In the genomic region with DNA sequence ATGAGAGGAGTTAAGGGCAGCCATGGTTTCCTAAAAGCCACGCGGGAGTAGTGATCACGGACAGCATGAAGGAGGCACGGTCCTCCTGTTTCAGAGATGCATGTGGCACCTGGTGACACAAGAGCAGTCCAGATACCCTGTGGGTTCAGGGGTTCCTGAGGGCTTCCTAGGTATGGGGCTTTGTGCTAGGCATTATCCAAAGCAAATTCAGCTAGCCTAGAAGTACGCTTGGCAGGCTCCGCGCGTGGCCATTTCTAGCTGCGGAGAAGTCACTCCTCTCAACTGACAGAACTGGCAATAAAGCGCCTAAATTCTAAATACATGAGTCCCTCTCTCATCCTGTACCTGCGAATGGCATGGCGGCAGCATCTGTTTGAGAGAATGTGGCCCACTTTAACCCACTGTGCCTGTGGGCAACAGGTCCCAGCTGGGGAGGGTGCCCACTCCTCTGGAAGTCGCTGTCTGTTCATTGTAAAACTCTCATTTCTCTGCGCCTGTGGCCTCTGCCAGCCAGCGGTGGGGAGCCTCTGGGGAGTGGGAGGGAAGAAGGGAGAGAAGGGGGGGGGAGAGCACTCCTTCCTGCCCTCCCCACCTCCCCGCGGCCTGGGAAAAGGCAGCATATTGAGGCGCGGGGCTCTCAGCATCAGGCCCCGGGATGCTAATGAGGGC, we compare ENCODE assay signal across 8 mouse cellular contexts. TPM values are rescaled to one million over a fixed set of nuclear protein-coding genes. Genes with fewer than 3 reads are reported as not detected.
DNase-seq lines count a peak whose midpoint lies in the region; ATAC-seq and TF ChIP-seq lines count a peak whose summit lies in the region.

No protein-coding gene starts in this region.

- H3K4me1 ChIP-seq in kidney, embryonic 14.5 days (ENCODE audit: control insufficient read depth, insufficient read depth, low read length), result peaks cover 35% of the 10 kb centered on the region
- H3K4me1 ChIP-seq in bone marrow macrophage, adult 2 months (ENCODE audit: control insufficient read depth, insufficient read depth, low read length), result peaks cover 1% of the 10 kb centered on the region; the same call in 1 of the 2 replicates
- H3K4me1 ChIP-seq in forebrain, postnatal 0 days (ENCODE audit: insufficient read depth), result peaks cover 36% of the 10 kb centered on the region
- peaks cover 94% of the 10 kb centered on the region for H3K4me1 ChIP-seq in midbrain, embryonic 10.5 days

- TF ChIP-seq CTCF in bone marrow macrophage, adult 2 months (IDR thresholded peaks at IDR 0.05; ENCODE audit: low read depth, low read length), result no peak
- TF ChIP-seq CTCF in forebrain, postnatal 0 days (IDR thresholded peaks at IDR 0.05; ENCODE audit: low read depth), result no peak

- peaks cover 54% of the 10 kb centered on the region for H3K27me3 ChIP-seq in kidney, embryonic 14.5 days (ENCODE audit: control insufficient read depth, insufficient read depth, low read length)
- no peaks in the 10 kb centered on the region for H3K27me3 ChIP-seq in forebrain, postnatal 0 days (ENCODE audit: insufficient read depth, low read length)
- H3K27me3 ChIP-seq in midbrain, embryonic 10.5 days (ENCODE audit: low read depth, poor library complexity, severe bottlenecking), result peaks cover 83% of the 10 kb centered on the region

- no peak for DNase-seq in kidney, adult 11 months
- peak; percentile 42 for DNase-seq in forebrain, postnatal 0 days
- DNase-seq in midbrain, embryonic 10.5 days (ENCODE audit: low spot score), result no peak
- DNase-seq in Muller cell, postnatal 12 days (ENCODE audit: inconsistent ontology term), result no peak
- DNase-seq in adrenal gland, postnatal 25 days, result no peak
- DNase-seq in cerebellum, adult 8-10 months, result no peak

- TF ChIP-seq POLR2A in bone marrow macrophage, adult 2 months (IDR thresholded peaks at IDR 0.05; ENCODE audit: borderline replicate concordance, low read depth, low read length), result no peak

- ATAC-seq in kidney, embryonic 14.5 days (ENCODE audit: low FRiP score, low TSS enrichment), result no peak
- no peak; the same call in 1 of the 2 replicates for ATAC-seq in forebrain, postnatal 0 days

- peak overlapping the region; percentile 46 for H3K4me3 ChIP-seq in kidney, embryonic 14.5 days (ENCODE audit: low read length)
- peak overlapping the region; percentile 43; the same call in 1 of the 2 replicates for H3K4me3 ChIP-seq in bone marrow macrophage, adult 2 months (ENCODE audit: insufficient read depth, low read length)
- peak overlapping the region; percentile 74 for H3K4me3 ChIP-seq in forebrain, postnatal 0 days (ENCODE audit: low read depth, low read length)
- H3K4me3 ChIP-seq in midbrain, embryonic 10.5 days, result peak overlapping the region; percentile 87

- peak overlapping the region; percentile 71 for H3K4me2 ChIP-seq in kidney, embryonic 14.5 days (replicated peaks; ENCODE audit: low read depth, low read length)
- peak overlapping the region; percentile 96 for H3K4me2 ChIP-seq in forebrain, postnatal 0 days (ENCODE audit: low read depth)

- no peaks in the 10 kb centered on the region for H3K9me3 ChIP-seq in kidney, embryonic 14.5 days (ENCODE audit: control insufficient read depth, low read length)
- H3K9me3 ChIP-seq in forebrain, postnatal 0 days (ENCODE audit: low read length), result no peaks in the 10 kb centered on the region
- H3K9me3 ChIP-seq in midbrain, embryonic 10.5 days (replicated peaks), result no peaks in the 10 kb centered on the region

- 0 out of 2 replicates have a peak overlapping the region, but pooled peaks have one; percentile 56 for H3K9ac ChIP-seq in kidney, embryonic 14.5 days (ENCODE audit: low read depth, low read length)
- peak overlapping the region; percentile 68 for H3K9ac ChIP-seq in forebrain, postnatal 0 days

- no peaks in the 10 kb centered on the region for H3K36me3 ChIP-seq in kidney, embryonic 14.5 days (ENCODE audit: control insufficient read depth, insufficient read depth, low read length)
- H3K36me3 ChIP-seq in forebrain, postnatal 0 days (ENCODE audit: insufficient read depth), result no peaks in the 10 kb centered on the region
- H3K36me3 ChIP-seq in midbrain, embryonic 10.5 days, result peaks cover 24% of the 10 kb centered on the region

- no peak overlapping the region for H3K27ac ChIP-seq in kidney, embryonic 14.5 days (ENCODE audit: low read depth, low read length)
- H3K27ac ChIP-seq in bone marrow macrophage, adult 2 months (ENCODE audit: insufficient read depth, low read depth, low read length), result no peak overlapping the region
- 0 out of 2 replicates have a peak overlapping the region, but pooled peaks have one; percentile 70 for H3K27ac ChIP-seq in forebrain, postnatal 0 days (ENCODE audit: low read depth, low read length)
- H3K27ac ChIP-seq in midbrain, embryonic 10.5 days (replicated peaks), result peak overlapping the region; percentile 97

- WGBS in kidney, embryonic 14.5 days, result 18% methylated on average over 20 of the region's 20 CpGs
- 11% methylated on average over 20 of the region's 20 CpGs for WGBS in forebrain, postnatal 0 days
- 15% methylated on average over 20 of the region's 20 CpGs for WGBS in midbrain, embryonic 10.5 days

RNA-seq across cellular contexts. Expression of a gene that starts 0.6 kb away (rescaled TPM):
- 8.1 and 15.5 TPM in 2 replicates for polyA plus RNA-seq in kidney, embryonic 14.5 days (2014; fragmentation: Nextera tagmentation; extraction: Ambion mirVana)
- polyA plus RNA-seq in bone marrow macrophage, adult 2 months (2012; ENCODE audit: insufficient read depth, insufficient read length, missing spikeins), result not detected in 2 replicates
- total RNA-seq in forebrain, postnatal 0 days (2014; rRNA removed), result 92.2 and 100 TPM in 2 replicates
- 107 and 120 TPM in 2 replicates for polyA plus RNA-seq in forebrain, postnatal 0 days (2015; fragmentation: Nextera tagmentation; extraction: Ambion mirVana)
- polyA plus RNA-seq in midbrain, embryonic 10.5 days (2016; fragmentation: Nextera tagmentation; extraction: Ambion mirVana), result 690 and 827 TPM in 2 replicates
- not detected in 2 replicates for total RNA-seq in adrenal gland, postnatal 25 days (2021)

RNA-seq across cellular contexts. Expression of a gene that starts 3.8 kb away (rescaled TPM):
- 34.9 and 43.9 TPM in 2 replicates for polyA plus RNA-seq in kidney, embryonic 14.5 days (2014; fragmentation: Nextera tagmentation; extraction: Ambion mirVana)
- 20.2 and 24.1 TPM in 2 replicates for polyA plus RNA-seq in bone marrow macrophage, adult 2 months (2012; ENCODE audit: insufficient read depth, insufficient read length, missing spikeins)
- 39.7 and 40.0 TPM in 2 replicates for total RNA-seq in forebrain, postnatal 0 days (2014; rRNA removed)
- polyA plus RNA-seq in forebrain, postnatal 0 days (2015; fragmentation: Nextera tagmentation; extraction: Ambion mirVana), result 20.4 and 22.6 TPM in 2 replicates
- polyA plus RNA-seq in midbrain, embryonic 10.5 days (2016; fragmentation: Nextera tagmentation; extraction: Ambion mirVana), result 47.6 and 48.6 TPM in 2 replicates
- 33.6 and 33.8 TPM in 2 replicates for total RNA-seq in adrenal gland, postnatal 25 days (2021)

RNA-seq across cellular contexts. Expression of a gene that starts 31.8 kb away (rescaled TPM):
- polyA plus RNA-seq in kidney, embryonic 14.5 days (2014; fragmentation: Nextera tagmentation; extraction: Ambion mirVana), result 0.42 and 0.47 TPM in 2 replicates
- polyA plus RNA-seq in bone marrow macrophage, adult 2 months (2012; ENCODE audit: insufficient read depth, insufficient read length, missing spikeins), result 117 and 135 TPM in 2 replicates
- 2.6 TPM in 1 of 2 replicates, not detected in the other for total RNA-seq in forebrain, postnatal 0 days (2014; rRNA removed)
- not detected in 2 replicates for polyA plus RNA-seq in forebrain, postnatal 0 days (2015; fragmentation: Nextera tagmentation; extraction: Ambion mirVana)
- polyA plus RNA-seq in midbrain, embryonic 10.5 days (2016; fragmentation: Nextera tagmentation; extraction: Ambion mirVana), result 0.67 and 0.99 TPM in 2 replicates
- 2.1 and 5.9 TPM in 2 replicates for total RNA-seq in adrenal gland, postnatal 25 days (2021)

Comparison
In these comparisons a context has a peak if more than half of its experiments do, and no peak if none do; other contexts are left out.
1. H3K27ac ChIP-seq: peak in forebrain, postnatal 0 days (single experiment) and midbrain, embryonic 10.5 days (single experiment); none in kidney, embryonic 14.5 days (single experiment) and bone marrow macrophage, adult 2 months (single experiment).
2. RNA of a gene that starts 31.8 kb away (polyA plus RNA-seq): 117 to 135 TPM in bone marrow macrophage, adult 2 months; 0.67 to 0.99 TPM in midbrain, embryonic 10.5 days, 0.42 to 0.47 TPM in kidney, embryonic 14.5 days and not detected in forebrain, postnatal 0 days; every median in the first group is over 10 times any median in the second.
3. Peak in every context shown above with its lines, with median percentiles within 50 percentile points of each other: H3K4me3 ChIP-seq.